Mouse (Mus musculus) ES-E14 (cell line): Measurements from ENCODE around the gene Prickle1. TPM values are rescaled to one million over a fixed set of nuclear protein-coding genes. Genes with fewer than 3 reads are reported as not detected.

Experiments used
- DNase-seq: peaks from one replicate; pipeline ENCODE4 v3.0.0-alpha.2; 2013; ENCODE audit warnings: low read depth, low spot score
- H3K27ac ChIP-seq: 2 replicates; pipeline ENCODE4 v1.5.1; 2012; ENCODE audit warnings: low read depth, mild to moderate bottlenecking, low read length, moderate library complexity, mixed read lengths; ENCODE audit not compliant: poor library complexity, insufficient read depth, severe bottlenecking
- H3K36me3 ChIP-seq: 2 replicates; pipeline ENCODE4 v1.6.1; 2012; ENCODE audit warnings: mild to moderate bottlenecking, low read length, moderate library complexity, mixed read lengths; ENCODE audit not compliant: control insufficient read depth, poor library complexity, insufficient read depth, severe bottlenecking
- H3K4me1 ChIP-seq, 2 experiments: fragments of 150-350 bp in 1 of 2; sonication (generic) in 1 of 2; 2 replicates each; pipeline ENCODE4 v1.6.1; 2012; ENCODE audit warnings: low read length in 2 of 2, mild to moderate bottlenecking in 1 of 2, mixed read lengths in 1 of 2; ENCODE audit not compliant: control insufficient read depth in 2 of 2, insufficient read depth in 2 of 2, poor library complexity in 1 of 2
- H3K4me3 ChIP-seq, 2 experiments: fragments of 150-350 bp in 1 of 2; sonication (generic) in 1 of 2; 2 replicates each; pipeline ENCODE4 v1.5.1; 2012; ENCODE audit warnings: low read length in 2 of 2, low read depth in 1 of 2, mild to moderate bottlenecking in 1 of 2, mixed read lengths in 1 of 2; ENCODE audit not compliant: insufficient read depth in 1 of 2, poor library complexity in 1 of 2, severe bottlenecking in 1 of 2
- H3K9ac ChIP-seq: 2 replicates; pipeline ENCODE4 v1.6.1; 2012; ENCODE audit warnings: low read depth, mild to moderate bottlenecking, low read length, mixed read lengths; ENCODE audit not compliant: poor library complexity, insufficient read depth, severe bottlenecking
- H3K9me3 ChIP-seq: fragments of 150-350 bp; sonication (generic); 2 replicates; pipeline ENCODE4 v1.6.1; 2012; ENCODE audit warnings: low read depth, mild to moderate bottlenecking, low read length; ENCODE audit not compliant: control insufficient read depth, insufficient read depth
- CHD2 ChIP-seq: IDR thresholded peaks from 2 replicates; pipeline ENCODE4 v1.6.1; 2014; ENCODE audit warnings: mild to moderate bottlenecking, low read depth, low read length, inconsistent platforms
- HCFC1 ChIP-seq: IDR thresholded peaks from 2 replicates; pipeline ENCODE4 v1.6.1; 2012; ENCODE audit warnings: low read length, inconsistent platforms, borderline replicate concordance; ENCODE audit not compliant: insufficient read depth
- MAFK ChIP-seq: IDR thresholded peaks from 2 replicates; pipeline ENCODE4 v1.6.1; 2014; ENCODE audit warnings: mild to moderate bottlenecking, low read depth, low read length, inconsistent platforms; ENCODE audit not compliant: insufficient read depth
- ZC3H11A ChIP-seq: IDR thresholded peaks from 2 replicates; pipeline ENCODE4 v1.6.1; 2012; ENCODE audit warnings: low read depth, mild to moderate bottlenecking, inconsistent platforms, low read length, borderline replicate concordance
- ZNF384 ChIP-seq: IDR thresholded peaks from 2 replicates; pipeline ENCODE4 v1.6.1; 2012; ENCODE audit warnings: low read depth, low read length, inconsistent platforms
- in situ Hi-C, 2 experiments: fragments of 600-800 bp; cut with MboI; formaldehyde crosslinking; loops; one replicate each; pipeline ENCODE4 v1.15.1; 2025; ENCODE audit warnings: low sequenced_read_pairs in 2 of 2, inconsistent platforms in 1 of 2; ENCODE audit not compliant: unreplicated experiment in 2 of 2
- total RNA-seq: library from RNA; depleted of rRNA; stranded (reverse); fragments of 300-350 nt; gene quantifications from 2 replicates; pipeline ENCODE4 v1.2.3, GENCODE M21; 2012

The Prickle1 gene
- total RNA-seq, 1 experiment, result 7.7 TPM

DNA sequence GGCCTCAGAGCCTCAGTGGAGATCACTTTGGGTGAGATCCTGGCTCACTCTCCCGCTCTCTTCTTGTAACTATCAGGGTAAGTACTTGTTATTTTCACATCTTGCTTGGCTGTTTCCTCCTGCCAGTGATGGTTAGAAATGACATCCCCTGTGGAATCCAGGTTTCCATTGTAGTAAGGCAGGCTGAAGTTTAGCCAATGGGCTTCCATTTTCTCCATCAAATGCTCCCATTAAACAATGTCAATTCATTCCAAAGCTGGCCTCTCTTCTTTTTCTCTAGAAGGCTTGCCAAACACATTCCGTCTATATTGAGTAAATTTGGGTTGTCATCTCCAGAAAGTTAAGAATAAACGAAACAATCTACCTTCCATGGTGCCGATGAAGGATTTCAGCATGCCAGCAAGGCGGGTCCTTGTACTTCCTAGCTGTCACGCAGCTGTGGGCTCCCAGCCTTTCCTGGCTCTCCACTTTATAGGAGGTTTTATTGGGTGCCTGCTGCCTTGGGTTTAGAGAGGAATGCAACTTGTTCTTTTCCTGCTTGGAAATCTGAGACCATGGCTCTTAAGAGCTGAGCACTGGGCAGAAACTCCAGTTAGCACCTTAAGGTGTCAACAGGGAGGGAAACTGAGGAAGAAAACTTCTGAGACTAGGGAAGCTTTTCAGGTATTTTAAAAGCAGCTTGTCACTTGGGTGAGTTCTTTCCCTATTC, 22.9 kb upstream of the Prickle1 start:
- Histone ChIP-seq H3K4me1 (no peaks in the 10 kb centered on the region), H3K4me3 (no peak overlapping the region), H3K27ac (no peak overlapping the region), H3K9ac (no peak overlapping the region), H3K36me3 (no peaks in the 10 kb centered on the region), H3K9me3 (no peaks in the 10 kb centered on the region)
- in situ Hi-C loops, result no loop called here
- TF ChIP-seq ZNF384 (no peak), ZC3H11A (no peak), CHD2 (no peak), HCFC1 (no peak), MAFK (no peak)
- no peak for DNase-seq

DNA sequence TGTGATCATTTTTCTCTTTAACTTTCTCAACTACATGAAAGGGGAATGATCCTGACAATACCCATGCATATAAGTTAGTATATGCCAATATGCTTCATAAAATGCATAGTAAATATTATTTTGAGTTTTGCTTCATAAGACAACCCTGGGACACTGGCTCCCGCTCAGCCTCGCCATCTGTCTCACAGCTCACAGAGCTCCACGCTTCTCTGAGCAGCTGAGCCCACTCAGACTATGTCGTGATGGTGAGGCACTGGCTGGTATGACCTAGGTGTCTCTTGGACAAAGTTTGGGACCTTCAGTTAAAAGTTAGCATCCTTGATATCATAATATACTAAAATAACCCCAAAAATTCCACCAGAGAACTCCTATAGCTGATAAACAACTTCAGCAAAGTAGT, 20.6 kb upstream of the Prickle1 start:
- Histone ChIP-seq H3K4me1 (no peaks in the 10 kb centered on the region), H3K9ac (no peak overlapping the region), H3K36me3 (no peaks in the 10 kb centered on the region), H3K4me3 (no peak overlapping the region), H3K27ac (no peak overlapping the region), H3K9me3 (no peaks in the 10 kb centered on the region)
- in situ Hi-C loops, result no loop called here
- no peak for TF ChIP-seq CHD2
- TF ChIP-seq ZC3H11A, result no peak
- TF ChIP-seq MAFK, result no peak
- no peak for TF ChIP-seq ZNF384
- no peak for TF ChIP-seq HCFC1
- no peak for DNase-seq

DNA sequence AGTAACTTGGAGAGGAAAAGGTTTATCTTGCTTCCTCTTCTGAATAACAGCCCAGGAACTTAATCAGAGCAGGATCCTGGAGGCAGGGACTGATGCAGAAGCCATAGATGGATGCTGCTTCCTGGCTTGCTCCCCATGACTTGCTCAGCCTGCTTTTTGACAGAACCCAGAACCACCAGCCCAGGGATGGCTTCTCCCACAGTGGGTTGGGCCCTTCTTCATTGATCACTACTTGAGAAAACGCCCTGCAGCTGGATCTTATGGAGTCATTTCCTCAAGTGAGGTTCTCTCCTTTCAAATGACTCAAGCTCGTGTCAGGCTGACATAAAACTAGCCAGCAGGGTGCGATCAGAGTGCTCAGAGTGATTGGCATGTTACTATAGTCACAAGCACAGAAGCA, 19.3 kb upstream of the Prickle1 start:
- no peak overlapping the region for H3K4me3 ChIP-seq
- H3K9me3 ChIP-seq, result no peaks in the 10 kb centered on the region
- no peak for TF ChIP-seq CHD2
- no peak for TF ChIP-seq HCFC1
- no peak for TF ChIP-seq ZC3H11A
- no peak for TF ChIP-seq ZNF384
- TF ChIP-seq MAFK, result no peak
- in situ Hi-C loops, result no loop called here
- H3K4me1 ChIP-seq, result no peaks in the 10 kb centered on the region
- H3K27ac ChIP-seq, result no peak overlapping the region
- H3K9ac ChIP-seq, result no peak overlapping the region
- DNase-seq, result no peak
- H3K36me3 ChIP-seq, result no peaks in the 10 kb centered on the region

- no peak overlapping the region for H3K27ac ChIP-seq
- H3K4me3 ChIP-seq, result no peak overlapping the region
- no peaks in the 10 kb centered on the region for H3K4me1 ChIP-seq
- no peak for TF ChIP-seq ZNF384
- TF ChIP-seq HCFC1, result no peak
- TF ChIP-seq MAFK, result no peak
- TF ChIP-seq ZC3H11A, result no peak
- TF ChIP-seq CHD2, result no peak
- DNase-seq, result no peak
- in situ Hi-C loops, result no loop called here
- no peak overlapping the region for H3K9ac ChIP-seq
- no peaks in the 10 kb centered on the region for H3K36me3 ChIP-seq
- no peaks in the 10 kb centered on the region for H3K9me3 ChIP-seq
Measured at GRCm38 (mm10) chr15:93613606-93614005, 17.9 kb upstream of the Prickle1 start.
